ENCODE assay signal across 10 mouse cellular contexts in genomic region chrX:13039211-13039610, GRCm38 (mm10). TPM values are rescaled to one million over a fixed set of nuclear protein-coding genes. Genes with fewer than 3 reads are reported as not detected.
DNase-seq lines count a peak whose midpoint lies in the region; ATAC-seq and TF ChIP-seq lines count a peak whose summit lies in the region.
"Had no signal": no experiment of that assay in that cellular context is flagged by ENCODE, and none has a peak within 500 bp of the region (broad histone marks: within the 10 kb centered on the region; RNA-seq: fewer than 3 reads in every experiment).

No protein-coding gene starts in this region.

- H3K9me3 ChIP-seq in midbrain, postnatal 0 days (ENCODE audit: low read length) = no peaks in the 10 kb centered on the region
- H3K9me3 ChIP-seq in midbrain, embryonic 10.5 days (replicated peaks) = no peaks in the 10 kb centered on the region
- H3K9me3 ChIP-seq in heart, postnatal 0 days (replicated peaks; ENCODE audit: control insufficient read depth, low read length) = no peaks in the 10 kb centered on the region
- H3K9me3 ChIP-seq in stomach, postnatal 0 days (ENCODE audit: control insufficient read depth, low read length) = no peaks in the 10 kb centered on the region
- H3K9me3 ChIP-seq: liver, embryonic 13.5 days; neural tube, embryonic 12.5 days had no signal

- H3K27ac ChIP-seq in midbrain, postnatal 0 days (ENCODE audit: low read depth, low read length) = no peak overlapping the region
- no peak overlapping the region for H3K27ac ChIP-seq in midbrain, embryonic 10.5 days (replicated peaks)
- H3K27ac ChIP-seq in heart, postnatal 0 days (ENCODE audit: low read depth) = peak overlapping the region; percentile 43; the same call in 1 of the 2 replicates
- no peak overlapping the region for H3K27ac ChIP-seq in stomach, postnatal 0 days (replicated peaks)
- H3K27ac ChIP-seq: liver, embryonic 13.5 days; neural tube, embryonic 12.5 days had no signal

- H3K27me3 ChIP-seq in midbrain, postnatal 0 days (ENCODE audit: insufficient read depth, low read length) = no peaks in the 10 kb centered on the region
- H3K27me3 ChIP-seq in midbrain, embryonic 10.5 days (ENCODE audit: low read depth, poor library complexity, severe bottlenecking) = peaks cover 44% of the 10 kb centered on the region
- H3K27me3 ChIP-seq in heart, postnatal 0 days (ENCODE audit: control insufficient read depth, insufficient read depth, low read length) = no peaks in the 10 kb centered on the region
- H3K27me3 ChIP-seq in stomach, postnatal 0 days (ENCODE audit: control insufficient read depth, insufficient read depth, low read length) = no peaks in the 10 kb centered on the region
- H3K27me3 ChIP-seq: liver, embryonic 13.5 days; neural tube, embryonic 12.5 days had no signal

- peak; percentile 2; the same call in 1 of the 2 replicates for TF ChIP-seq CTCF in midbrain, postnatal 0 days (IDR thresholded peaks at IDR 0.05)
- TF ChIP-seq CTCF in heart, postnatal 0 days (IDR thresholded peaks at IDR 0.05; ENCODE audit: low read depth) = no peak
- TF ChIP-seq CTCF in stomach, postnatal 0 days (IDR thresholded peaks at IDR 0.05; ENCODE audit: low read depth) = peak; percentile 6; the same call in 1 of the 2 replicates

- no peak overlapping the region for H3K9ac ChIP-seq in midbrain, postnatal 0 days (replicated peaks; ENCODE audit: low read length, poor library complexity, severe bottlenecking)
- H3K9ac ChIP-seq in heart, postnatal 0 days (replicated peaks; ENCODE audit: low read depth, low read length) = no peak overlapping the region
- H3K9ac ChIP-seq in stomach, postnatal 0 days (ENCODE audit: low read length) = no peak overlapping the region
- H3K9ac ChIP-seq: liver, embryonic 13.5 days; neural tube, embryonic 12.5 days had no signal

- H3K36me3 ChIP-seq in midbrain, postnatal 0 days (ENCODE audit: insufficient read depth, low read length) = no peaks in the 10 kb centered on the region
- H3K36me3 ChIP-seq in midbrain, embryonic 10.5 days = no peaks in the 10 kb centered on the region
- H3K36me3 ChIP-seq in heart, postnatal 0 days (replicated peaks; ENCODE audit: control insufficient read depth, insufficient read depth, low read length) = no peaks in the 10 kb centered on the region
- no peaks in the 10 kb centered on the region for H3K36me3 ChIP-seq in stomach, postnatal 0 days (ENCODE audit: control insufficient read depth, insufficient read depth, low read length)
- H3K36me3 ChIP-seq: liver, embryonic 13.5 days; neural tube, embryonic 12.5 days had no signal

- TF ChIP-seq EP300 in heart, postnatal 0 days (IDR thresholded peaks at IDR 0.05; ENCODE audit: low read depth) = no peak
- TF ChIP-seq EP300 in stomach, postnatal 0 days (optimal IDR thresholded peaks at IDR 0.05) = no peak

- peak; percentile 6 for DNase-seq in adrenal gland, postnatal 14 days
- DNase-seq in adrenal gland, adult 2 months = no peak
- peak; percentile 65 for DNase-seq in midbrain, postnatal 0 days (ENCODE audit: low spot score)
- DNase-seq in midbrain, embryonic 10.5 days (ENCODE audit: low spot score) = no peak
- DNase-seq in heart, postnatal 0 days (ENCODE audit: low spot score) = peak; percentile 13
- no peak for DNase-seq in stomach, postnatal 0 days (ENCODE audit: low spot score)
- DNase-seq: liver, embryonic 13.5 days had no signal

- no peak overlapping the region for H3K4me3 ChIP-seq in midbrain, postnatal 0 days (ENCODE audit: low read depth, low read length)
- no peak overlapping the region for H3K4me3 ChIP-seq in midbrain, embryonic 10.5 days
- no peak overlapping the region for H3K4me3 ChIP-seq in heart, postnatal 0 days (ENCODE audit: low read depth, low read length)
- no peak overlapping the region for H3K4me3 ChIP-seq in stomach, postnatal 0 days (ENCODE audit: low read depth, low read length)
- H3K4me3 ChIP-seq: liver, embryonic 13.5 days; neural tube, embryonic 12.5 days had no signal

- no peak for ATAC-seq in midbrain, postnatal 0 days (ENCODE audit: low FRiP score)
- ATAC-seq in heart, postnatal 0 days (ENCODE audit: insufficient read depth, low read depth) = no peak
- no peak for ATAC-seq in stomach, postnatal 0 days (ENCODE audit: low FRiP score, low TSS enrichment)
- ATAC-seq in erythroid progenitor cell, adult 5-6 weeks (replicated peaks; ENCODE audit: low FRiP score, poor library complexity, severe bottlenecking) = no peak
- ATAC-seq in monocyte, adult 5-6 weeks (replicated peaks; ENCODE audit: insufficient number of reproducible peaks, low FRiP score, low TSS enrichment, poor library complexity, severe bottlenecking) = no peak

- H3K4me1 ChIP-seq in midbrain, postnatal 0 days (ENCODE audit: insufficient read depth, low read length) = no peaks in the 10 kb centered on the region
- no peaks in the 10 kb centered on the region for H3K4me1 ChIP-seq in midbrain, embryonic 10.5 days
- H3K4me1 ChIP-seq in heart, postnatal 0 days (ENCODE audit: control insufficient read depth, insufficient read depth) = no peaks in the 10 kb centered on the region
- H3K4me1 ChIP-seq in stomach, postnatal 0 days (replicated peaks; ENCODE audit: control insufficient read depth, insufficient read depth) = no peaks in the 10 kb centered on the region
- H3K4me1 ChIP-seq: neural tube, embryonic 12.5 days had no signal

- WGBS in midbrain, postnatal 0 days = 36% methylated on average over 3 of the region's 3 CpGs
- WGBS in midbrain, embryonic 10.5 days = 54% methylated on average over 3 of the region's 3 CpGs
- 36% methylated on average over 3 of the region's 3 CpGs for WGBS in heart, postnatal 0 days
- 40% methylated on average over 3 of the region's 3 CpGs for WGBS in stomach, postnatal 0 days

- no peak overlapping the region for H3K4me2 ChIP-seq in midbrain, postnatal 0 days (ENCODE audit: low read depth, low read length, poor library complexity, severe bottlenecking)
- no peak overlapping the region for H3K4me2 ChIP-seq in heart, postnatal 0 days (ENCODE audit: low read depth, low read length)
- no peak overlapping the region for H3K4me2 ChIP-seq in stomach, postnatal 0 days (replicated peaks; ENCODE audit: low read depth)
- H3K4me2 ChIP-seq: liver, embryonic 13.5 days; neural tube, embryonic 12.5 days had no signal

RNA-seq across cellular contexts. Expression of gene Usp9x, which starts 32.1 kb away (rescaled TPM):
- total RNA-seq in adrenal gland, postnatal 14 days (2021) = 154 and 156 TPM in 2 replicates
- 100 to 1,000 TPM; 139 to 223 TPM for total RNA-seq in adrenal gland, adult 2 months (2021)
- 3.5 and 6.5 TPM in 2 replicates for polyA plus RNA-seq in adrenal gland, adult 2 months (2012; rRNA removed)
- 289 and 395 TPM in 2 replicates for total RNA-seq in midbrain, postnatal 0 days (2014; rRNA removed)
- 22.6 and 28.4 TPM in 2 replicates for polyA plus RNA-seq in midbrain, postnatal 0 days (2015; fragmentation: Nextera tagmentation; extraction: Ambion mirVana)
- polyA plus RNA-seq in midbrain, embryonic 10.5 days (2016; fragmentation: Nextera tagmentation; extraction: Ambion mirVana) = 29.1 and 39.2 TPM in 2 replicates
- total RNA-seq in heart, postnatal 0 days (2014; rRNA removed; ENCODE audit: low replicate concordance) = 128 and 165 TPM in 2 replicates
- polyA plus RNA-seq in heart, postnatal 0 days (2015; fragmentation: Nextera tagmentation; extraction: Ambion mirVana) = 13.2 and 17.1 TPM in 2 replicates
- polyA plus RNA-seq in stomach, postnatal 0 days (2015; fragmentation: Nextera tagmentation; extraction: Ambion mirVana) = 10.0 and 11.5 TPM in 2 replicates
- total RNA-seq in erythroid progenitor cell, adult 5-6 weeks (2015; ENCODE audit: low replicate concordance) = 106 and 107 TPM in 2 replicates
- 130 and 139 TPM in 2 replicates for total RNA-seq in erythroid progenitor cell, adult 5-6 weeks (2017; ENCODE audit: low replicate concordance)
- total RNA-seq in monocyte, adult 5-6 weeks (2017) = 131 to 149 TPM (median 135 TPM) in 3 replicates

Comparison
In these comparisons a context has a peak if more than half of its experiments do, and no peak if none do; other contexts are left out.
1. DNase-seq: peak in adrenal gland, postnatal 14 days (single experiment), midbrain, postnatal 0 days (single experiment) and heart, postnatal 0 days (single experiment); none in adrenal gland, adult 2 months (single experiment), midbrain, embryonic 10.5 days (single experiment) and stomach, postnatal 0 days (single experiment).